Mouse (Mus musculus) liver, adult (tissue): ENCODE measurements around the gene Bcap31.

ENCODE experiments used
- GATA4 ChIP-seq: IDR thresholded peaks from 2 replicates; pipeline ENCODE4 v1.6.1; 2014; ENCODE audit warnings: mild to moderate bottlenecking, low read length; ENCODE audit not compliant: insufficient replicate concordance

Bcap31 gene

DNA sequence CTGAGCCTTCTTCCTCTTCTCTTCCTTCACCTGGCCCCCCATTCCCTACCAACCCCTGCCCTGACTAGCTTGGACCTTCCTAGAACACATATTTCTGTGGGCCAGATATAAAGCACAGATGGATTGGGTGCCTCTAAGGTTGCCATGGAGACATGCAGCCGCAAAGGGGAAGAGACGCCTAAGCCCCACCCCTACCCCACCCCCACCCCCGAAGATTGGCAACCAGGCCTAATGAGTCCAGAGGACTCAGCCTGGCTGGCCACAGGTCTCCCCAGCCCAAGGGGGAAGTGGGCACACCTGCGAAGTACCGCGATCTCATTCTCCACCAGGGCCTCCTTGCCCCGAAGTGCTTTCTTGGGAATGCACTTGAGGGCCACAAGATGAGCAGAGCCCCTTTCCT is 57.6 kb downstream of the Bcap31 start:
- TF ChIP-seq GATA4 = no peak

DNA sequence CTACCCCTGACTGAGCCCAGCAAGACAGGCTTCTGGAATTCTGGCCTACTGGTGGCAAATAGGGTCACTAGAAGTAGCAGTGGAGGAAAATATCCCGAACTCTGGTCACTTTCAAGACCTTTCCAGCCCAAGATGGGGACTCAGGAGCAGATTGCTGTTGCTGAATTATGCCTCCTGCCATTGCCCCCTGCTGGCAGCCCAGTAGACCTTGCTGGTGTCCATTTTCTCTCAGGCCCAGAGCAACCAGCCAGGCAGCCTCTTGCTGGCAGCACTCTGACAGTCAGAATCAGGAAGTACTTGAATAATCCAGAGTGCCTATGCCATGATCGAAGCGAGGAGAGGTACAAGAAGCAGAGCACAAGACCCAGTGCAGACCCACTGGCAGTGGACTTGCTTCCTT is 60.4 kb downstream of the Bcap31 start:
- no peak for TF ChIP-seq GATA4

DNA sequence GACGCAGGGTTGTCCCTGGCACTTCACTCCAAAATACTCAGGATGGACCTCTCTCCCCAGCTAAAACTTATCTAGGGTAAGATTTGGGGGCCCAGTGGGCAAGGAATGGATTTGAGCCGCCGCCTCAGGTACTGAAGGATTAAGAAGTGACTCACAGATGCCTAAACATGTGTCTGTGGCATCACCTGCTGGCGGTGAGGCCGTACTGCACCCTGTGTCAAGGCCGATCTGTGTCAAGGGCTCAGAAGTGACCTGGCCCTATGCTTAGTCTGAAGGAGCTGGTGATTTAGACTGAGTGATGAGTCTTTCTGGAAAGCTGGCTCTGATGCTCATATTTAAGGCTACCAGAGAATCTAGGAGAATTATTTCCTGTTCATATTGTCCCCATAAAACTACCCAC is 61.8 kb downstream of the Bcap31 start:
- no peak for TF ChIP-seq GATA4

DNA sequence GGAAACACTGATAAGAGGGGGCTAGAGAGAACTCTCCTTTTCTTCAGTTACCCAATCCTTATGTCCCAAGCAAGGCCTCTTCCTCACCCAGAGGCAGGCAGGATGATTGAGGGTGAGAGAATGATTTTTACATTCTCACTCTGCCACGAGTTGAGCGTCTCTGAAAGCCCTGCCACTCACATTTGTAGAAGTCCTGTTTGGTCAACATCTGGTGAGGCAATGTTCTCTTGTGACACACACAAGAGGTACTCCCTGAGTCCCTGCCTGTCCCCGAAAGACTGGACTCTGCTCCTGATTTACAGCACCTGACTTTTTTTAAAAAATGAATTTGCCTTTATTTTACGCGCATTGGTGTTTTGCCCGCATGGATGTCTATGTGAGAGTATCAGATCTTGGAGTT is 62.6 kb downstream of the Bcap31 start:
- no peak for TF ChIP-seq GATA4

DNA sequence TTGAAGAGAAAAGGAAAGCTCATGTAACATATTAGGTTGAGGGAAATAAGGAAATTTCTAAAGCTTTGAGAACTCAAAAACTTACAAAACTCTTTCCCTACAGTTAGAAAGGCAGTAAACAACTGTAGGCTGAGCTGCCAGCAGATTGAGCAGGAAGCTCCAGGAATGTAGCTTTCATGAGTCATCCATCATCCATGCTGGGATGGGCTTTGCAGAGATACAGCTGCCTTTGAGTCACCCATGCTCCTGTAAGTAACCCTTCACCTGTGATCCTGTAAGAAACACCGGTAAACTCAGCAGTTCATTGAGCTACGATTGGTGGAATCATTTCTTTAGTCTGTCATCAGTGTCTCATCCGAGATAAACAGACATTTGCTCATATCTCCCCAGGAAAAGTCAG is 65.1 kb downstream of the Bcap31 start:
- no peak for TF ChIP-seq GATA4

DNA sequence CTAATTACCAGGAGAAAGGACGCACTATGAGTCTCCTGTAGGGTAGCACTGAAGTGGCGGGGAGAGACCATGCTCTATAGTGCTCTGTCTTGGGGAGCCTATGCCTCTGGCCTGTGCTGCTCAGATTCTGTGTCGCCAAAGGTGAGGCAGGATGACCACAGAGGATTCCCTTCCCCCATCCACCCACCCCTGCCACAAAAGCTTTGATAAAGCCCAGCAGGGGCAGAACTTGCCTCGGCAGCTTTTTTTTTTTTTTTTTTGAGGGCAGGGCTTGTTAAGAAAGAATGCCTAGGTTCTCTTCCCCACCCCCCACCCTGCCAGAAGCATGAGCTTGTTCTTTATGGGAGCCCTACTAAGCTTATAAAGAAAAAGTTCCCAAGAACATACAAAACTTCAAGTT is 70.9 kb downstream of the Bcap31 start:
- TF ChIP-seq GATA4 = no peak

DNA sequence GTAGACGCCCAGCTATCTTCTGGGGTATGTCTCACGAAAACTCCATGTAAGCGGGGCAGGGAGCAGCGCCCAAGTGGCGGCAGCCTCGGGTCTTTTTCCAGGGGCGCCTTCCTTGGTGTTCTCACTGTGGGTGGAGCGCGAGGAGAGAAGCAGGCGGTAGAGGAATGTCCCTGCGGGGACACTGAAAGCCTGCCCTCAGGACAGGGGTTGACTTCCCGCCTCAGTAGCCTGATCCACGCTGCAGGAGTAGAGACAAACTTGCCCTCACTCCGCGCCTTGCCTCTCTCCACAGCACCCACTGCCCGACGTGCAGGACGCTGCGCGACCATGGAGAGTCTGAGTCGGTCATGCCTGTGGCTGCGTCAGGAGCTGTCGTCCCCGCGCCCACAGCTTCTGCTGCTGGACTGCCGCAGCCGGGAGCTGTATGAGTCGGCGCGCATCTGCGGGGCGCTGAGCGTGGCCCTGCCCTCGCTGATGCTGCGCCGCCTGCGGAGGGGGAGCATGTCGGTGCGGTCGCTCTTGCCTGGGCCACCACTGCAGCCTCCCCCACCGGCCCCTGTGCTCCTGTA is 76.0 kb downstream of the Bcap31 start:
- no peak for TF ChIP-seq GATA4

DNA sequence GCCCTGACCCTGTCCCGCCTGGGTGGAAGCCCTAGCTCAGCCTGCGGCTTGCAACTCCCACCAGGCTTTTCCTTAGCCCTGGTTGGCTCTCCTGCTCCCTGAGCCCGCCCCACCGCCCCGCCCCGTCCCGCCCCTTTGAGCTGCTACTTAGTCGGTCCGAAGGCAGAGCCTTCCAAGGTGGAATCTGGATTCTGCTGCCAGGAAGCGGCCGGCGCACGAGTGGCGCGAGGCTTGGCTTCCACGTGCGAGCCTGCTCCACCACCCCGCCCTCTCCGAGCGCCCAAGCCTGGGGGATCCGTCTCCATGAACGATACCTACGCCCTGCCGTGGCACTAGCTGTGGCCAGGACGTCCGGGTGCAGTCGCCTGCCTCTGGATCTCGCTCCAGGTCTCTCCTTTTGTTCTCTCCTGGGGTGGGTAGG is 76.7 kb downstream of the Bcap31 start, which contains the start of gene Dusp9:
TSS of gene Dusp9 (plus strand) at position 165 of the 421 bp plus-strand sequence.
- TF ChIP-seq GATA4 = no peak

DNA sequence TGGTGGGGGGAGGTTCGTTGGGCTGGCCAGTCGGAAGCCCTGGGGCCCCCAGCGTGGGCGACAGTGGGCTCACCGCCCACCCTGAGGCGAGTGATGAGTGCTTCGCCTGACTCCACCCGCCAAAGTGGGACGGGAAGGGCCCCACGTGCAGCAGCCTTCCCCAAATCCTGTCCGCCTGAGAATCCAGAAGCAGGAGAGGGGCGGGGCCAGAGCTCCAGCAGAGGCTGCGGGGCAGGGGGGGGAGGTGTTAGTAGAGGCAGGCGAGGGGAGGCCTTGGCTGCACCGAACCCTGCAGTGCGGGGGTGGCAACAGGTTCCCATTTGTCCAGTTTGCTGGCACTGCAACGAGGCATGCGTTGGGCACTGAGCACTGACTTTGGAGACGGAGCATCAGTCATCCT is 78.6 kb downstream of the Bcap31 start:
- no peak for TF ChIP-seq GATA4
